Mouse (Mus musculus): ENCODE measurements at regions not wholly inside any gene's neighbourhood (a gene's known extent, or its start where the extent isn't known, plus 50 kb on each side); places are given as distances from the start of the nearest gene placed in this dataset.
A peak's percentile ranks its signal among the peaks of the same experiment; 100 is the strongest.

GRCm38 (mm10) chr13:113499079-113499710 lies 119.2 kb downstream of the Snx18 start:
- no peak for DNase-seq
- no peak for TF ChIP-seq CTCF (IDR thresholded peaks at IDR 0.05; ENCODE audit: low read depth)
- Histone ChIP-seq H3K36me3 (ENCODE audit: insufficient read depth) (no peaks in the 10 kb centered on the region), H3K4me3 (ENCODE audit: low read depth, low read length) (no peak overlapping the region), H3K9me3 (ENCODE audit: low read length) (no peaks in the 10 kb centered on the region), H3K9ac (no peak overlapping the region), H3K27me3 (ENCODE audit: insufficient read depth, low read length) (no peaks in the 10 kb centered on the region), H3K4me2 (ENCODE audit: low read depth) (no peak overlapping the region), H3K27ac (ENCODE audit: low read depth, low read length) (no peak overlapping the region), H3K4me1 (ENCODE audit: insufficient read depth) (no peaks in the 10 kb centered on the region)
- ATAC-seq: no peak
- WGBS: 88% methylated on average over 6 of the region's 6 CpGs

GRCm38 (mm10) chr13:113495595-113496285 lies 122.6 kb downstream of the Snx18 start:
- Histone ChIP-seq H3K27ac (ENCODE audit: low read depth, low read length) (no peak overlapping the region), H3K4me2 (ENCODE audit: low read depth) (no peak overlapping the region), H3K27me3 (ENCODE audit: insufficient read depth, low read length) (no peaks in the 10 kb centered on the region), H3K9ac (no peak overlapping the region), H3K9me3 (ENCODE audit: low read length) (no peaks in the 10 kb centered on the region), H3K36me3 (ENCODE audit: insufficient read depth) (no peaks in the 10 kb centered on the region), H3K4me3 (ENCODE audit: low read depth, low read length) (no peak overlapping the region), H3K4me1 (ENCODE audit: insufficient read depth) (no peaks in the 10 kb centered on the region)
- WGBS: 58% methylated on average over 5 of the region's 5 CpGs
- 0 out of 2 replicates have a peak, but pooled peaks have one; percentile 16 for ATAC-seq
- peak; percentile 19 for DNase-seq
- no peak for TF ChIP-seq CTCF (IDR thresholded peaks at IDR 0.05; ENCODE audit: low read depth)

- Histone ChIP-seq H3K27me3 (ENCODE audit: insufficient read depth, low read length) (no peaks in the 10 kb centered on the region), H3K4me1 (ENCODE audit: insufficient read depth) (no peaks in the 10 kb centered on the region), H3K4me2 (ENCODE audit: low read depth) (no peak overlapping the region), H3K27ac (ENCODE audit: low read depth, low read length) (no peak overlapping the region), H3K9ac (no peak overlapping the region), H3K36me3 (ENCODE audit: insufficient read depth) (no peaks in the 10 kb centered on the region), H3K4me3 (ENCODE audit: low read depth, low read length) (no peak overlapping the region), H3K9me3 (ENCODE audit: low read length) (no peaks in the 10 kb centered on the region)
- ATAC-seq (no peak), DNase-seq (no peak)
- 90% methylated on average over 3 of the region's 3 CpGs for WGBS
- no peak for TF ChIP-seq CTCF (IDR thresholded peaks at IDR 0.05; ENCODE audit: low read depth)
These were observed 123.2 kb downstream of the Snx18 start for GRCm38 (mm10) chr13:113495136-113495535.

GRCm38 (mm10) chr13:113494688-113495087 lies 123.7 kb downstream of the Snx18 start:
- H3K27me3 ChIP-seq (ENCODE audit: insufficient read depth, low read length): no peaks in the 10 kb centered on the region
- DNase-seq: no peak
- H3K4me3 ChIP-seq (ENCODE audit: low read depth, low read length): no peak overlapping the region
- WGBS: 93% methylated on average over 5 of the region's 5 CpGs
- TF ChIP-seq CTCF (IDR thresholded peaks at IDR 0.05; ENCODE audit: low read depth): no peak
- no peak overlapping the region for H3K27ac ChIP-seq (ENCODE audit: low read depth, low read length)
- no peaks in the 10 kb centered on the region for H3K36me3 ChIP-seq (ENCODE audit: insufficient read depth)
- no peak for ATAC-seq
- no peak overlapping the region for H3K9ac ChIP-seq
- H3K4me1 ChIP-seq (ENCODE audit: insufficient read depth): no peaks in the 10 kb centered on the region
- no peak overlapping the region for H3K4me2 ChIP-seq (ENCODE audit: low read depth)
- no peaks in the 10 kb centered on the region for H3K9me3 ChIP-seq (ENCODE audit: low read length)

GRCm38 (mm10) chr13:113489951-113490822 lies 128.2 kb downstream of the Snx18 start:
- no peaks in the 10 kb centered on the region for H3K4me1 ChIP-seq (ENCODE audit: insufficient read depth)
- H3K4me2 ChIP-seq (ENCODE audit: low read depth): no peak overlapping the region
- H3K27ac ChIP-seq (ENCODE audit: low read depth, low read length): no peak overlapping the region
- DNase-seq: no peak
- 79% methylated on average over 6 of the region's 6 CpGs for WGBS
- TF ChIP-seq CTCF (IDR thresholded peaks at IDR 0.05; ENCODE audit: low read depth): no peak
- no peak overlapping the region for H3K4me3 ChIP-seq (ENCODE audit: low read depth, low read length)
- no peak overlapping the region for H3K9ac ChIP-seq
- no peaks in the 10 kb centered on the region for H3K36me3 ChIP-seq (ENCODE audit: insufficient read depth)
- no peaks in the 10 kb centered on the region for H3K27me3 ChIP-seq (ENCODE audit: insufficient read depth, low read length)
- ATAC-seq: no peak
- H3K9me3 ChIP-seq (ENCODE audit: low read length): 0 out of 2 replicates have a peak, but pooled peaks cover 4% of the 10 kb centered on the region

GRCm38 (mm10) chr13:113486368-113486955 lies 131.9 kb downstream of the Snx18 start:
- DNase-seq (no peak), ATAC-seq (no peak)
- Histone ChIP-seq H3K36me3 (ENCODE audit: insufficient read depth) (no peaks in the 10 kb centered on the region), H3K4me2 (ENCODE audit: low read depth) (no peak overlapping the region), H3K4me3 (ENCODE audit: low read depth, low read length) (no peak overlapping the region), H3K9ac (no peak overlapping the region), H3K27me3 (ENCODE audit: insufficient read depth, low read length) (no peaks in the 10 kb centered on the region), H3K4me1 (ENCODE audit: insufficient read depth) (no peaks in the 10 kb centered on the region), H3K9me3 (ENCODE audit: low read length) (0 out of 2 replicates have a peak, but pooled peaks cover 4% of the 10 kb centered on the region), H3K27ac (ENCODE audit: low read depth, low read length) (no peak overlapping the region)
- WGBS: 84% methylated on average over 6 of the region's 6 CpGs
- TF ChIP-seq CTCF (IDR thresholded peaks at IDR 0.05; ENCODE audit: low read depth): no peak

All from forebrain, postnatal 0 days (tissue).